Mouse (Mus musculus) cerebellum, adult 9-11 months (tissue): Measurements from ENCODE around the gene Pdk2.

Experiments used
- DNase-seq: peaks from one replicate; pipeline ENCODE4 v3.0.0; 2022

Pdk2 gene

GRCm38 (mm10) chr11:95001584-95002347, 39.4 kb downstream of the Pdk2 start:
- DNase-seq: peak; percentile 67

- peak; percentile 96 for DNase-seq
Measured at GRCm38 (mm10) chr11:95001058-95001457, 40.1 kb downstream of the Pdk2 start.

GRCm38 (mm10) chr11:95000548-95000947, 40.6 kb downstream of the Pdk2 start:
- DNase-seq: peak; percentile 79

- DNase-seq: peak; percentile 54
Measured at GRCm38 (mm10) chr11:95000128-95000527, 41.0 kb downstream of the Pdk2 start.

GRCm38 (mm10) chr11:94998041-94998531, 43.1 kb downstream of the Pdk2 start:
- DNase-seq: peak; percentile 72

GRCm38 (mm10) chr11:94997596-94997995, 43.6 kb downstream of the Pdk2 start:
- DNase-seq: no peak

GRCm38 (mm10) chr11:94996984-94997383, 44.2 kb downstream of the Pdk2 start:
- DNase-seq: peak; percentile 24

GRCm38 (mm10) chr11:94996101-94996500, 45.1 kb downstream of the Pdk2 start:
- DNase-seq: peak; percentile 67

GRCm38 (mm10) chr11:94994947-94995772, 46.0 kb downstream of the Pdk2 start:
- DNase-seq: peak; percentile 61

- DNase-seq: peak; percentile 77
Measured at GRCm38 (mm10) chr11:94994208-94994814, 46.8 kb downstream of the Pdk2 start.

GRCm38 (mm10) chr11:94992754-94993606, 48.2 kb downstream of the Pdk2 start:
- DNase-seq: peak; percentile 72

GRCm38 (mm10) chr11:94992480-94992753, 48.7 kb downstream of the Pdk2 start:
- peak; percentile 72 for DNase-seq

- peak; percentile 71 for DNase-seq
Measured at GRCm38 (mm10) chr11:94991641-94992479, 49.3 kb downstream of the Pdk2 start.

GRCm38 (mm10) chr11:94990749-94991577, 50.2 kb downstream of the Pdk2 start, which contains the start of gene Ppp1r9b:
Gene Ppp1r9b (plus strand): TSS chr11:94991035.
- DNase-seq: peak; percentile 93

GRCm38 (mm10) chr11:94990102-94990748, 50.9 kb downstream of the Pdk2 start:
- DNase-seq: no peak

GRCm38 (mm10) chr11:94989562-94990017, 51.6 kb downstream of the Pdk2 start:
- DNase-seq: peak; percentile 90

- peak; percentile 69 for DNase-seq
Measured at GRCm38 (mm10) chr11:94988780-94989561, 52.2 kb downstream of the Pdk2 start.

GRCm38 (mm10) chr11:94987851-94988250, 53.3 kb downstream of the Pdk2 start:
- peak; percentile 58 for DNase-seq

GRCm38 (mm10) chr11:94987341-94987740, 53.8 kb downstream of the Pdk2 start:
- DNase-seq: peak; percentile 48
